Mouse (Mus musculus) thymus, adult 18-20 months (tissue): Measurements from ENCODE around the gene Gja10.

ENCODE experiments used
- DNase-seq, 2 experiments: peaks; one replicate each; pipeline ENCODE4 v3.0.0; 2022; ENCODE audit warnings: mixed read lengths in 2 of 2

Gene Gja10

DNA sequence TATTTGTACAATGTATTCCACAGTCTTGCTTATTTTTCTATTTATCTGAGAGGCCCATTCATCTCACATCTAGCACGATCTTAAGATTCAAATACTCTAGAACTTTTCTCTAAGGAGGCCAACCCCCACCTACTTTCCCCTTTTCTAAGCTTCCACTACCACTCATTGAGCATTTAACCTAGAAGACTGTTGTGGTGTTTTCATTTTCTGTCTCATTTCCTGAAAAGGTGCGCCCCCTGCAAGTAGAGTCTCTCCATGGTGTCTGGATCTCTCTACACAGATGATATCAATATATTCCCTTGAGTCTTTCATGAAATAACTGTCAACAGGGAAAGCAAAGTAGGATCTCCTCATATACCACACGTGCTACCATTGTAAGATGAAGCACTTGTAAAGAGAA lies at the start of gene Gja10:
Gene Gja10, minus strand, starts transcription at position 101 of the 400 bp plus-strand sequence.
- DNase-seq, result no peak

DNA sequence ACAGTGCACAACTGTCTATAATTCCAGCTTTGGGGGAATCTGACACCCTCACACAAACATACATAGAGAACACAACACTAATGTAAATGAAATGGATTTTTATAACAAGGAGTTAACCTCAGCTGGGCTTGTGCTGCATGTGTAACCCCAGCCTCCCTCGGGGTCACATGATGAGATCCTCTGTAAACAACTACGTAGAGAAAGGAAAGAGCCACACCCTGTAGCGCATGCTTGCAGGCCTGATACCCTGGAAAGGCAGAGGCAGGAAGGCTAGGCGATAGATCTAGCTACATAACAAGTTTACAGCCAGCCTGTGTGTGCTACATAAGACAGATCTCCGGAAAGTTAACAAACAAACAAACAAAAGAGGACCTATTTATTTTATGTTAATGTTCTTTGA lies 49.1 kb upstream of the Gja10 start:
- DNase-seq, result no peak

DNA sequence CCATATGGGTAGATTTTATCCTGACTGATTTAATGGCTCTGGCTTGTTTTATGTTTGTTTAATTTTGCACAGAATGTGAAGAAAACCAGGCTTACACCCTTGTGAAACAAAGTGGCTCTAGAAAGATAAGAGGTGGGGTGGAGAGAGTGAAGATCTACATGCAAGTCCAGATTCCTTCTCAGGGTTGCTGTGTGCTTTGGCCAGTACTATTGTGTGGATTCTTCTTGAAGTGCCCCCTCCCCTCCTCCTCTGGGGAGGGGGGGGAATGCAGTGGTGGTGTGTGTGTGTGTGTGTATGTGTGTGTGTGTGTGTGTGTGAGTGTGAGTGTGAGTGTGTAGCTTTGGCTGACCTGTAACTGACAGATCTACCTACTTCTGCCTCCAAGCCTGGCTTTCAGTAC lies 19.1 kb upstream of the Gja10 start:
- DNase-seq, result no peak

DNA sequence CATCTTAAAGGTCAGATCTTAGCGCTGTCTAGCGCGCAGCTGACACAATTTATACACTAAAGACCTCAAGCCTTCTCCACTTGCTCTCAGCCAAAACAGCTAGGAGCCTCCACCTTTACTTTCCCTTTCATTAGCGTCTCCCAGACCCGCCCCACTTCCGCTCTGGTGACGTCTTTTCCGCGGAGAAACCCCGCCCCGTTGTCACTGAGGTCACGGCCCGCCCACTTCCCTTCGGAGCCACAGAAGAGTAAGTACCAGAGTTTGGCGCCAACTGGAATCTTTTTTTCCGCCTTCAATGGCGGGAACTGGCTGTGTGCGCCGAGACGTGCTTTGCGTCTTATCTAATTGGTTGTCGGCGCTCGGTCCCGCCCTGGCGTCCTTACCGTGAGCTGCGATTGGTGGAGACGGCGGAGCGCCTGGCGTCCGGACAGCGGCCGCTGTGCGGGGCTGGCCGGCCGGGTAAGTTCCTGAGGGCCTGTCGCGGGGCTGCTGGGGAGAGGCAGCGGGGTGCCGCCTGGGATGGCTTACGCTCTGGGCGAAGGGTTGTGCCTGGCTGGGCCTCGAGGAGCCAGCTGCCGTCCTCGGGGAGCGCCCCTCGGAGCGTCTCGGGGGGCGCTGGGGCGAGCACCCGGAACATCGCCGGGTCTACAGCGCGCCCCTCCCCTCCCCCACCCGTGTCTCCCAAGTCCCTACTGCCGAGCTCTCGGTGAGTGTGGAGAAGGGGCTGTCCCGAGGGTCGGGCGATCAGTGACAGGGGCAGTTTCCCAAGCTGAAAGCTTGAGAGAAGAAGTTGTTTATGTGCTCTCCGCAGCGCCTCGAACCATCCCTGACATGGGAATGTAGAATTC lies 12.7 kb upstream of the Gja10 start, which contains the start of gene Casp8ap2:
Gene Casp8ap2, plus strand, starts transcription at position 418 of the 848 bp plus-strand sequence.
- DNase-seq, result peak; percentile 98 to 99

DNA sequence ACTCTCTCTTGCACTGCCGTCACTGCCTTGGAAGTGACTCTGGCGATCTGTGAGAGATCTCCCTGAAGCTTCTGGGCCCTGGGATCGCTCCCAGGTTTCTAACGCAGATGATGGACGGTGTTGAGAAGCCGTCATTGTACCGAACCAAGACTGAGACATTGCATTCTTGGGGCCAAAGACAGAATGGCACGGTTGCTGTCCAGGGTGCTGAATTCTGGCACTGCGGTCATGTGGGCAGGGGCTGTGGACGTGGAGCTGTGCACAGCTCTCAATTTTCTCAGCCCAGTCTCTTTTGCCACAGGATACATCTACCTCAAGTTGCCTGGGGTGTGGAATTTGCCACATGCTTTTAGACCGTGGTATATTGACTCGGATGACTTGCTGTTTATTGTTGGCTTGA lies 1.4 kb downstream of the Gja10 start:
- DNase-seq, result no peak

DNA sequence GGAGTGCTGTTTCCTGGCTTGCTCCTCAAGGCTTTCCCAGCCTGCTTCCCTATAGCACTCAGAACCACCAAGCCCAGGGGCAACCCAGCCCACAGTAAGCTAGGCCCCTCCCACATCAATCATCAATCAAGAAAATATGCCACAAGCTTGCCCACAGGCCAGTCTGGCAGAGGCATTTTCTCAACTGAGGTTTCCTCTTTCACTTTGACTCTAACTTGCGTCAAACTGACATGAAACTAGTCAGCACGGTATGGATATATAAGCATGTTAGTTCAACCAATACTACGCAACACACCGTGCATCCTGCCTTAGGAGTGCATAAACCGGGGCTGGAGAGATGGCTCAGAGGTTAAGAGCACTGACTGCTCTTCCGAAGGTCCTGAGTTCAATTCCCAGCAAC lies 14.3 kb downstream of the Gja10 start:
- no peak for DNase-seq

DNA sequence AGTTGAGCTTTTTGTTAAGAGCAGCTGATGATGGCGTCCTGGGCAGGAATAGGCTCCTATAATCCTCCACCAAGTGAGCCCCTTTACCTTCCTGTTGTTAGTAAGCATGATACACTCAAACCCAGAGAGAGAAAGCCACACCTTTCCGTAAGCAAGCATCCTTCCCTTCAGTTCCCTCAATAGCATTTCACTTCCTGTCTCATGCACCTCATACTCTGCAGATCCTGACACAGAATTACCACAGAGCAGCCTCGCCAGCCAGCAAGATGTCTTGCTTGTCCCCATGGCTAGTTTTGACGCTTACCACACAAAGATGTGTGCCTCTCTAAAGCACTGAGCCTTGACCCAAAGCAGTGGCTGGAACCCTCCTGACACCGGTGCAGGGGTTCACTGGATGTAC lies 15.0 kb downstream of the Gja10 start:
- no peak for DNase-seq

DNA sequence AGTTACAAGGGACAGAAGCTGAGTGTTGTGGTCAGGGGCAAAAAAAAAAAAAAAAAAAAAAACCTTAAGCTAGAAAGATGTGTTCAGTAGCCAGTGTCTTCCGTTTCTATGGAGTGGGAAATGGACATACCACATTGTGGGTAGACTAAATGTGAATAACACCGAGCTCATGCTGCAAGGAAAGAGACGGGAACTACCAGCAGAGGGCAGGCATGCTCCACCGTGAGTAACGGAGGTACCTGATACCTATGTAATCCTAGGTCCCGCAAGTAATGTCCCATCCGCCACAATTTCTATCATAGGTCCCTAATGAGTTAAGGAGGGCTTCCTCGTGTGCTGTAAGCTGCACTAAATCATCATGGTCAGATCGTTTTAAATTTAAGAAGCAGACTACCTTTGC lies 16.0 kb downstream of the Gja10 start:
- DNase-seq, result peak; percentile 34 to 47

DNA sequence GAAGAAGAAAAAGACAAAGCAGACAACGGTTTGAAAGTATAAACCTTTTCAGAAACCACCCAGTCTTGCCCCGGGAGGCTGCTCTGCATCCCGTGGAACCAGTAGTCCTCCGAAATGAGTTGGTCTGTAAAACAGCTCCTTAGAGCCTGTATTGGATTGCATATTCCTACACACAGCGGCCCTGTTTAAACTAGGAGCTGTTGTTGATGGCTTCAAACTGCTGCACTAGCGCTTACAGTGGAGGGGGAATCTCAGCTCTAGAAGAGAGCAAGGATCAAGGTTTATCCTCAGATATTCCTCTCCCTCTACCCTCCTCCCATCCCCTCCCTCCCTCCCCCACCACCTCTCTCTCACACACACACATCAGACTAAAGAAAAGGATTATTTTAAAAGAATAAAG lies 18.4 kb downstream of the Gja10 start:
- DNase-seq, result no peak

DNA sequence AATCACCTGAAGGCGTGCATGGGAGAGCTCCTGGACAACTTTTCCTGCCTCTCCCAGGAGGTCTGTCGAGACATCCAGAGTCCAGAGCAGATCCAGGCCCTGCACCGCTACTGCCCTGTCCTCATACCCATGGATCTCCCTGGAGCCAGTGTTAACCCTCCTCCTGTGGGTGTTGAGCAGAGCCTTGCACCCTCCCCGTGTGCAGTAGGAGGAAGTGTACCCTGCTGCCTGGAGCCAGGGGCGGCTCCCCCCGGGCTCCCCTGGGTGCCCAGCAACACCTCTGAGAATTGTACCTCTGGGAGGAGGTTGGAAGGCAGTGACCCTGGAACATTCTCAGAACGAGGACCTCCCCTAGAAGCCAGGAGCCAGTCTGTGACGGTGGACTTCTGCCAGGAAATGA lies 22.7 kb downstream of the Gja10 start:
- DNase-seq, result no peak

DNA sequence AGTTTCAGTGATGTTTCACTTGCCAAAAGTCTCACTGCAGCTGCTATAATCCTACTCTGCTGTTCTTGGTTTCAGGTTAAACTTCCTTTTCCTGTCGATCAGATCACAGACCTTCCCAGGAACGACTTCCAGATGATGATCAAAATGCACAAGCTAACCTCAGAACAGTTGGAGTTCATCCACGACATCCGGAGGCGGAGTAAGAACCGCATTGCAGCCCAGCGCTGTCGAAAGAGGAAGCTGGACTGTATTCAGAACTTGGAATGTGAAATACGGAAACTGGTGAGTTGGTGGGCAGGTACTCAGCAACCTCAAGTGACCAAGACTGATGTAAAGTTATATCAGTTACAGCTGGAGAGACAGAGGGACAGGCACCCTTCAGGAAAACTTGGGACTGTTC lies 27.4 kb downstream of the Gja10 start:
- no peak for DNase-seq

DNA sequence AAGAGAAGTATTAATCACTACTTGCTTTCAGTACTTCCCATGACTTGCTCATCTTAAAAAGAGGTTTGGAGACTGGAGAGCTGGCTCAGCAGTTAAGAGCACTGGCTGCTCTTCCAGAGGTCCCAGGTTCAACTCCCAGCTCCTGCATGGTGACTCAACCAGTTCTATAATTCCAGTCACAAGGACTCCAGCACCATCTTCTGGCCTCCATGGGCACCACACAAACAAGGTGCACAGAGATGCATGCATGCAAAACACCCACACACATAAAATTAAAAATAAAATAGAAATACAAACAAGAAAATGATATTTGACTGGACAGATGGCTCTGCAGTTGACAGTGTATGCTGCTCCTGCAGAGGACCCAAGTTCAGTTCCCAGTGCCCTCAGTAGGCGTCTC lies 28.0 kb downstream of the Gja10 start:
- DNase-seq, result no peak

DNA sequence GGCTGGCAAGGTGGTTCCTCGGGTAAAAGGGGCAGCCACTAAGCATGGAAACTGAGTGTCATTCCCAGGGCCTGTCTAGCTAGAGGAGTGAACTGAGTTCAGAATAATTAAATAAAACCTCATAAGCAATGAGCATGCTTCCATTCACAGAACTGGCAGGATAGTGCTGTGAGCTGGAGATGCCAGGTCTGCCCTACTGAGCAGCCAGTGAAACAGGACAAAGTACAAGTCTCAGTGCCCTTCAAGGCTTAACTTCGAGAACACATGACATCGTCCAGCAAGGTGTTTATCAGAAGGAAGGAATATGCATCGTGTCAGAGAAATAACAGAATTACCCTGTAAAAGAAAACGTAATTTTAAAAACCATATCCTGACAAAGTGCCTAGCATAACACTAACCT lies 29.0 kb downstream of the Gja10 start:
- no peak for DNase-seq

DNA sequence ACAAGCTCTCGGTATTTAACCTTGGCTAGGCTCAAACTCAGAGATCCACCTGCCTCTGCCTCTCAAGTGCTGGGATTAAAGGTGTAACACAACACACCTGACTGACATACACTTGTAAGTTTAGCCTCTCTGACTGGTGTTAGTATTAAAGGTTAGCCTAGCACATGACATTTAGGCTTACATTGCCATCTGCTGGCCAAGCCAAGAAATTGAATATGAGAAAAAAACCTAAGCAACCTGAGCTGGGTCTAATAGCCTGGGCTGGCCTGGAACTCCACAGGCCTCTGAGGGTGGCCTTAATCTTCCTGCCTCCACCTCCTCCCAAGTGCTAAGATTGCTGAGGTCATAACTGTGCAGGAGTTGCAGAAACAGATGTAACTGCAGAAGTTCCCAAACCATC lies 30.4 kb downstream of the Gja10 start:
- DNase-seq, result no peak

DNA sequence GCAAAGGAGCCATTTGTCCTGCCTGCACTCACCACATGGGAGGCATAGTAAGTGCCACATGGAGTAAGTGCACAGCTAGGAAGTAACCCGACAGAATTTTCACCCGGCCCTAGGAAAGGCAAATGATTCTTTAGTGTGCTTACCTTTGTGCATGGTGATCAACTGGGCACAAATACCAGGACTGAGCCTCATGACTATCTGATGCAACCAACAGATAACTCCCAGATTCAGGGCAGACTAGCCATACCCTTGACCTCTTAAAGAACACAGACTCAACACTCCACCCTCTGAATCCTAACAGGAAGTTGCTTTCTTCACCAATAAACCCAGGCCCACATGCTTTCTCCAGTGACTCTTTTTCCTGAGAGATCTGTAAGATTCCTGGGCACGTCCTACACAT lies 31.1 kb downstream of the Gja10 start:
- no peak for DNase-seq

DNA sequence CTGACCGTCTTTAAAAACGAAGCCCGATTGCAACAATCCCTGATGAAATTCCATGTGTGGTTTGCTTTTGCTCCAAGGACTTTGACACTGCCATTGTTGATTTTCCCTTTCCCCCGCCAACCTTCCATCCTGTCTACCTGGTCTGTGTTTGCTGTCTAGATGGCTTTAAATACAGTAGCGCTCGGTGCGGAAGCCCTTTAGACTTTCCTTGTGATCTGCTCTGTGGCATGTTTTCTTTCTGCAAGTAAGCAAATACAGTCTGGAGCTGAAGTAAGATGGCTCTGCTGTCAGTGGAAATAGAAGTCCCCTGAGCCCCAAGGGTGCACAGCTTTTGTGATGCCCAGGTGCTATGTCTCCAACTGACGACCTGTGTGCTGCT lies 31.6 kb downstream of the Gja10 start:
- DNase-seq, result no peak

DNA sequence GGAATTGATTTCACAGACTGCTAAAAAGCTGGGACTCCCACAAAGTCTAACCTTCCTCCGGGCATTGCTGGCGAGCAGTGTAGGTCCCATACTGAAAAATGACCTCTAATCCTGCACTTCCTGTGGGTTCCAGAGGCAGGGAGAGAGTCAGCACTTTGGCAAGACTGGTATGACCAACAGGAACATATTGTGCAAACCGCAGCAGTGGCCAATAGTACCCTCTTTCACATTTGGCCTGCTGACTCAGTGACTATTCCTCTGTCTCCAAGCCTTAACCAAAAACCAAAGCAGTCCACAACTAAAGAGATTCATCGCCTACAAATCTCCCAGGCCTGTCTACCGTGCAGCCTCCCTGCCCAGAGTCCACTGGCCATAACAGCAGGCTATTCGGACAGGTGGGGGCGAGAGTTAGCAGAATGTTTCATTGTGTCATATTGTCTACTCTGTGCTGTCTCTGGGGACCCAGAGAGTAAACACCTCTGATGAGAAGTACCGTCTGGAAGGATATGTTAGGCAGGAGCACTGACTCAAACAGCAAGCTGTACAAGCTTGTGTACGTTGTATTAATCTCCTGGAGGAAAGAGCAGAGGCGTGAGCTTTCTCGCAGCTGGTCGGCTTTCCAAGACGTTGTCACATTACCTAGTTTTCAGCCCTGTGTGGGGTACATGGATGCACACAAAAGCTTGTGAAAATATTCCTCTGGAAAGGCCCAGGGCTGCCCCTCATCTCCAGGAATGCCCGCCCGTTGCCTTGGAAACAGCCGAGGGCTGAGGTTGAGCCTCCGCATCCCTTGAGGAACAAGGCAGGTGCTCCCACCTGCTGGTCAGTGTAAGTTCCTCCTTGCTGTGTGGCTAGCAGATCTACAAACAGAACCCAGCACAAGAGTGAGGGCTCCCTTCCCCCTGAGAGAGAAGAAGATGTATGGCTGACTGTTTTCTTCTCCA lies 32.3 kb downstream of the Gja10 start:
- DNase-seq, result no peak

DNA sequence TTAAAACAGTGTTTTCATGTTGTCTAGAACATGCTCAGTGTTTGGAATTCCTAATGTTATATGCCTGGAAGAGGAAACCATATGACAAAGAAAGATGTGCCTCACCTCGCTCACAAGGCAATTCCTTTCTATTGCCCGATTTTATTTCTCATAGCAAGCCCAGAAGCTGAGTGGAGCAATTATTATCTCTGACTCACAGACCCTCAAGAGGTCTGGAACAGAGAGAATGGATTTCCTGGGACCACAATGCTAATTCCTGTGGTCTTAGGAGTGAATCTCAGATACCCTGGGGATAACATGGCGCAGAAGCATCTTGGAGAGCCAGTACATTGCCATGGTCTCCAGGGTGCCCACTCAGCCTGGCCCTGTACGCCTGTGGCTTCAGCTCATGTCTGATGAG lies 33.5 kb downstream of the Gja10 start:
- no peak for DNase-seq

DNA sequence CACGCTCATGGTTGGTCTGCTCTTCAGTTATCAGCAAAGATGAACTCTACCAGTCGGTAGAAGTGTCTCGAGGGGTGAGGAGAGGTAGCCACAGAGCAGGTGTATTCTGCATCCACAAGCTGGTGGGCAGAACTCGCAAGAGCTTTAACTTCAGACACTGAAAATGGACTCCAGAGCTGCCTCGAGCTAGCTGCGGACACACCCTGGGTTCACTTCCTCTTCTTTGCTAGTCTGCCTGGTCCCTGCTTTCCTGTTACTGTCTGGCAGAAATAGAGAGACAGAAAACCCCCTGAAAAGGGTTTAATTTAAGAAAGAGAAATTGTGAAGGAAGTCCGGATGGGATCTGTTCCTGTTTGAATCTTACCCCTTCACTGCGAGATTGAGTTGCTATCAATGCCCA lies 37.6 kb downstream of the Gja10 start:
- no peak for DNase-seq

DNA sequence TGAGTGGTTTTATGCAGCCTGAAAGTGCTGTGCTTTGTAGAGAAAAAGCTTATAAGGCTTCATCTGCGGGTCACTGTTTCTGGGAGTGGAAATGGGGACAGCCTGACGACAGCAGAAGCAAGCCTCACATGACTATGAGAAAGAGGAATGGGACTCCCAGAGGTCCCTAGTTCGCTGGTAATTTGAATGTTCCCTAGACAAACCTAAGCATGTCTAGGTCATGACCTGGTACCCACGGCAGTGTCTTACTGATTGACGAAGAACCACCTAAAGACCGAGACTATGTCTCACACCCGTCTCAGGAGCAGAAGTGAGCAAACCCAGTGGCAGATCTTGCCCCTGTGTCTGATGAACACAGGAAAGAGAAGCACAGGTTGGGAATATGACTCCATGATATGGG lies 38.1 kb downstream of the Gja10 start:
- no peak for DNase-seq

DNA sequence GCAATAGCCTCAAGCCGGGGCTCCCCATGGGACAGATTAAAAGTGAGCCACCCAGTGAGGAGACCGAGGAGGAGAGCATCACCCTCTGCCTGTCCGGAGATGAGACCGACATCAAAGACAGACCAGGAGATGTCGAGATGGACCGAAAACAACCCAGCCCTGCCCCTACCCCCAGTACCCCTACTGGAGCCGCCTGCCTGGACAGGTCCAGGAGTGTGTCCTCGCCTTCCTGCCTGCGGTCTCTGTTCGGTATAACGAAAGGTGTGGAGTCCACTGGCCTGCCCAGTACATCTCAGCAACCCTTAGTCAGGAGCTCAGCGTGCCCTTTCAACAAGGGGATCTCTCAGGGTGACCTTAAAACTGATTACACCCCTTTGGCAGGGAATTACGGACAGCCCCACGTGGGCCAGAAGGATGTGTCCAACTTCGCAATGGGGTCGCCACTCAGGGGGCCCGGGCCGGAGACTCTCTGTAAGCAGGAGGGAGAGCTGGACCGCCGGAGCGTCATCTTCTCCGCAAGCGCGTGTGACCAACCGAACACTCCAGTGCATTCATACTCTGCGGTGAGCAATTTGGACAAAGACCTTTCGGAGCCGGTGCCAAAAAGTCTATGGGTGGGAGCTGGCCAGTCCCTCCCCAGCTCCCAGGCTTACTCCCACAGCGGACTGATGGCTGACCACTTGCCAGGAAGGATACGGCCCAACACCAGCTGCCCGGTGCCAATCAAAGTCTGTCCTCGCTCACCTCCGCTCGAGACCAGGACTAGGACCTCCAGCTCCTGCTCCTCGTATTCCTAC lies 40.0 kb downstream of the Gja10 start:
- DNase-seq, result no peak

DNA sequence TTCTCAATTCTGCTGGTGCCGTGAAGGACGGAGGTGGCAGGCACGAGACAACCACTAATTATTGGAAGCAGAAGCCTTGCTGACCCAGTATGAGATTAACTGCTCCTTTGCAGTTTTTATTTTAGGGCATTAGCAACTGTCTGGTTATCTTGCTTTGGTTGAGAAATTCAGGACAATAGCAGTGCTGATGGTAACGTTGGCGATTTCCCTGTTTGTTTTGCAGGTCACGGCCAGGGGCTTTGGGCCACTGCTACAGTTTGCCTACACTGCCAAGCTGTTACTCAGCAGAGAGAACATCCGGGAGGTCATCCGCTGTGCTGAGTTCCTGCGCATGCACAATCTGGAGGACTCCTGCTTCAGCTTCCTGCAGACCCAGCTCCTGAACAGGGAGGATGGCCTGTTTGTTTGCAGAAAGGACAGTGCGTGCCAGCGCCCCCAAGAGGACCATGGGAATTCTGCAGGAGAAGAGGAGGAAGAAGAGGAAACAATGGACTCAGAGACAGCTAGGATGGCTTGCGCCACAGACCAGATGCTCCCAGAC lies 40.9 kb downstream of the Gja10 start:
- DNase-seq, result peak; percentile 32 to 46
